Mouse (Mus musculus): ENCODE measurements around the gene Gm20908.
"Not testable (repeated sequence)": the region's sequence is repeated elsewhere in the genome, so short reads cannot be mapped to it uniquely, and the experiment has no call there.

Gm20908 gene

DNA sequence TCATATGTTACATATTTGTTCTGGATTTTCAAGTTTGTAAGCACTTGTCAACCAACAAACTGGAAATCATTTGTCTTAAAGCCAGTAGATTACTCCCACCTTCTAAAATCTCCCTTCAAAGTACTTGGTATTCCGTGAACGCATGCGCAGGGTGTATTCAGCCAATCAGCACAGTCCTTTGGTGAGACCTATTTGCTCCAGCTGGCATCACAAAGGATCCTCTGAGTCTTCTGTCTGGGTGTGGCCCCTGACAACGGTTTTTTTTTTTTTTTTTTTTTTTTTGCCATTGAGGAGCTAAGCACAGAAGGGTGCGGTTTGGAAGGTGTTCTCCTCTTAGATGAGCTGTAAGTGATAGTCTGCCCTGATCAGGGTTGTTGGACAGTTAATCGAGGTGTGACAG is at the start of gene Gm20908:
Gene Gm20908, plus strand, starts transcription at position 301 of the 400 bp plus-strand sequence.
- not testable (repeated sequence) for DNase-seq (ENCODE audit: low read depth, low spot score)

All from telencephalon, adult 2 months (tissue).